Mouse (Mus musculus) inflammation-experienced regulatory T-cells (primary cell): ENCODE data around the gene Gm11437. TPM values are rescaled to one million over a fixed set of nuclear protein-coding genes. Genes with fewer than 3 reads are reported as not detected.

Experiments
- polyA plus RNA-seq, 2 experiments: library from polyadenylated mRNA; unstranded; fragments of 100-300 nt; shearing (Covaris generic); gene quantifications; one replicate each; pipeline ENCODE4 v1.2.1; 2017

Gm11437 gene
- polyA plus RNA-seq: under 1 TPM in 1 of 2 experiments, not detected in 1; 0.83 TPM

DNA sequence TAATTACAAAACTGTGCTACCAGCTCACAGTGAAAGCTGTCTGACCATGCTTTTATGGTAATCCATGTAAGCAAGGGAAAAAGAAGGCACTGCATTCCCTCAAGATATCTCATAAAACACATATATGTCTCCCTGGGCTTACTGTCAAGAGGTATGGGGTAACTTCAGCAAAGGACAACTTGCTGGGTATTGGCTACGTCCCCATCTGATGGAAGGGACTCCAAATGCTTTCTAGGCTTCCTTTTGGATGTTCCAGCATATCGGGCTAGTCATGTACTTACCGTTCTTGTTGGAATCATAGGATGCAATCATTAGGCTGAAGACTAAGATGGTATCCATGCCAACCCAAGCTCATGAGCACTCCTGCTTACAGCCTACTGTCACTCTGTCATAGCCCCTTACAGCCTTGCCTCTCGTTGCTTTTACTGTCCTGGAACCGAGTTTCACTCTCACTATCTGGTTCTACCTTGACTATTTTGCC is at the start of gene Gm11437:
Gene Gm11437, minus strand, starts transcription at position 431 of the 481 bp plus-strand sequence.

DNA sequence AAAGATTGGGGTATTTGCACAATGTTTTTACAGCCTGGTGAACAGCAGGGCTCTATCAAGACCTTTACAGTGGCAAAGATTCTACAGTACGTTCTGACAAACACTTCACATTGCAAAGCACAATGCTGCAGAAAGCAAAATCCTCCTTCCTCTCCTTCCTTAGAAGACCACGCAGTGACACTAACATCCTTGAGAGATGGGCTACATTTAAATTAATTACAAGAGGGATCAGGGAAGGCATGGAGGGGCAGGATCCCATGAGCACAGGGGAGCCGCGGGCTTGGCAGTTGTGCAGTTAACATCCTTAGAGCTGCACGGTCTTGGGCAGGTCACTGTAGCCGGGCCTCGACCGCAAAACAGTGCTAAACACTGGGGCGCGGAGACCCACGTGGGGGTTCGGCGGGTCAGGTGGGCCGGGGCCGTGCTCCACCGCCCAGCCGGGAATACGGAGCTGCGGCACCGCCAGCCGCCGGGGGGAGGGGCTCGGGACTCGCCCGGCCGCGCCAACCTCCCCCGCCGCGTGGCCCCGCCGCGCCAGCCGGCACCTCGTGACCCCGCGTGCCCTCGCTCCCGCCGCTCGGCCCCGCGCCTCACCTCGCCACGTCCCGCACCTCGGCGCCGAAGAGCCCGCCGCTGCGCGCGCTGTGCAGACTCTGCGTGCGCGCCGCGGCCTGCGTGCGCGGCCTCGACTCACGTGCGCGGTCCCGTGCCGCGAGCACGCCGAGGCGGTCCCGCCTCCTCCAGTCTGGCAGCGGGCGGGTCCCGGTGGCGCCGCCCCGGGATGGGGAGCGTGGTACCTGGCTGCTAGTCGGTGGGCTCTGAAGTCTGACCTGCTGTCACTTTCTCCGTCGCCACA is 38.1 kb downstream of the Gm11437 start, which contains the start of the genes Tada2a and Acaca:
Gene Tada2a, minus strand, starts transcription at position 658 of the 856 bp plus-strand sequence.
Gene Acaca, plus strand, starts transcription at position 730 of the 856 bp plus-strand sequence.

Other genes with a start within 250 kb of the Gm11437 start
- gene Ddx52, start 225.4 kb downstream of the Gm11437 start, polyA plus RNA-seq: 10 to 100 TPM; 54.8 to 79.1 TPM
- 10 to 100 TPM; 26.6 to 34.2 TPM for gene Synrg, start 203.0 kb downstream of the Gm11437 start, polyA plus RNA-seq
- 10 to 100 TPM in 1 of 2 experiments, 1 to 10 TPM in 1; 4.1 to 11.7 TPM for gene Dusp14, start 98.2 kb downstream of the Gm11437 start, polyA plus RNA-seq
- gene Tada2a, start 37.9 kb downstream of the Gm11437 start, polyA plus RNA-seq: 1 to 10 TPM; 7.1 to 9.0 TPM
- 1 to 10 TPM; 4.1 to 5.1 TPM for gene Acaca, start 37.8 kb downstream of the Gm11437 start, polyA plus RNA-seq